Mouse (Mus musculus): ENCODE results near the gene Kmo.
A peak's percentile ranks its signal among the peaks of the same experiment; 100 is the strongest.

Kmo gene

GRCm38 (mm10) chr1:175619814-175620431 lies at the start of gene Kmo:
Gene Kmo, plus strand, starts transcription at chr1:175620381.
- DNase-seq (ENCODE audit: low read depth) = no peak

GRCm38 (mm10) chr1:175574129-175574528 lies 46.1 kb upstream of the Kmo start:
- DNase-seq (ENCODE audit: low read depth) = no peak

GRCm38 (mm10) chr1:175578425-175579096 lies 41.6 kb upstream of the Kmo start:
- no peak for DNase-seq (ENCODE audit: low read depth)

- no peak for DNase-seq (ENCODE audit: low read depth)
These were observed 40.5 kb upstream of the Kmo start for GRCm38 (mm10) chr1:175579598-175580235.

DNA sequence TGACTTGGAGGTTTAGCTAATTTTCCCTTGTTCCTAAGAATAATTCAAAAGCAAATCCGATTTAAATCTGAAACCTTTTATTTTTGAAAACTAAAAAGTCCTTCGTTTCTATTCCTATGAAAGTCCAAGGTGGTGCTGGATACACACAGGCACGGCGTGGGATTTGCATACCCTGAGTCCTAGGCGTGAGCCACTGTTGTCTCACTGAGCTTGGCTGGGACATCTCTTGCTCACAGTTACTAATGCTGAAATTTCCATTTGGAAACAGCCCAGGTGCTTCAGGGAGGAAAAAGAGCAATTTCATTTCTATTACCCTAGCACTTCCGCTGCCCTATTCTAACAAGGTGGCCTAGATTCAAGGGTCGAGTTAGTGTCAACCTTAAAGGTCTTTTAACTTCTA lies 39.8 kb upstream of the Kmo start:
- DNase-seq (ENCODE audit: low read depth) = no peak

- DNase-seq (ENCODE audit: low read depth) = no peak
These were observed 37.4 kb upstream of the Kmo start for GRCm38 (mm10) chr1:175582799-175583198.

GRCm38 (mm10) chr1:175585267-175585666 lies 34.9 kb upstream of the Kmo start:
- DNase-seq (ENCODE audit: low read depth) = no peak

- DNase-seq (ENCODE audit: low read depth) = no peak
These were observed 33.5 kb upstream of the Kmo start for GRCm38 (mm10) chr1:175586656-175587055.

DNA sequence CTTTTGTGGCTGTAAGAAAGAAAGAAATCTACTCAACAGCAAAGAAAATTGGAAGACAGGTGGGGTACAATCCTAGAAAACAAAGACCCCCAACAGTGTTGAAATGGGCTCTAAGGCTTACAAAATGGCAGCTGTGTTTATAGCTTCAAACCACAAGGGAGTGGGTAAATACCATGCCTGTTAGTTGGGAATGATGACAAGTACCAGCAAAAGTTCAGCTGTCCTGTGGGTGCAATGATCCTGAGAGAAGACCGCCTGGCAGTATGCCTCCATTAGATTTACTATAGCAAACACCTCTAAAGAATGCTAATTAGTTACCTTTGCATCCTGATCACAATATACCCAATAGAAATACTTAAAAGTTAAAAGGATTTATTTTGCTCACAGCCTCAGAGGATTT lies 27.3 kb upstream of the Kmo start:
- no peak for DNase-seq (ENCODE audit: low read depth)

- no peak for DNase-seq (ENCODE audit: low read depth)
These were observed 17.9 kb upstream of the Kmo start for GRCm38 (mm10) chr1:175602231-175602630.

DNA sequence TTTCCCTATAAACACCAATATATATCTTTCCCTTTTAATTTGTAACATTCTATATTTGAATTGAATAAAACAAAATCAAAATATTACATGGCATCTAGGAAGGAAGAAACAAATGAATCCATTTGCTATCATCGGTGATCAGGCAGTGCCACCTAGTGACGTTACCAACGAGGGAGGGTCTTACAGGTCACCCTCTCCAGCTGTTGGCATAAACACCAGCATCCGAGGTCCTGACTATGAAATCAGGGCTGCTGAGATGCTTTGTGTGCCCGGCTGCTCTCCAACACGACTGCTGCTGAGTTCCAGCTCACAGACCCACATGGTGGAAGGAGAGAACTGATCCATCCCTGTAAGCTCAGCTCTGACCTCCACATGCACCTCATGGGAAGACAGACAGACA lies 16.8 kb upstream of the Kmo start:
- DNase-seq (ENCODE audit: low read depth) = no peak

DNA sequence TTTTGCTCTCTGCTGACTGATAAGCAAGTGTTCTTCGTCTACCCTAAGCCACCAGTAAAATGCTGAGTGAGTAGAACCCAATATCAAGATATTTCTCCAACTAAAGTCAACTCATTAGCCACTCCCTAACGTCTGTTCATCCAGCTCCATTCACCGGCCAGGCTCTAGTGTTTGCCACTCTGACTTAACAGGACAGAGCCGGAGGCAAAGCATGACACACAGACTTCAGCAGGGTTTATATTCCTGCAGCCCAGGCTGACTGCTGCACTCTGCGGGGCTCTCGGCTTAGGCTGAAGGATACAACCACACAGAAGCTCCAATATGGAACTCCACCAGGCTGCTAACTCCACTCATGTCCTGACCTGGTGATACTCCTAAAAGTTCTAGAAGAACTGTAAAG lies 12.9 kb upstream of the Kmo start:
- no peak for DNase-seq (ENCODE audit: low read depth)

GRCm38 (mm10) chr1:175607838-175608585 lies 12.2 kb upstream of the Kmo start:
- DNase-seq (ENCODE audit: low read depth) = no peak

DNA sequence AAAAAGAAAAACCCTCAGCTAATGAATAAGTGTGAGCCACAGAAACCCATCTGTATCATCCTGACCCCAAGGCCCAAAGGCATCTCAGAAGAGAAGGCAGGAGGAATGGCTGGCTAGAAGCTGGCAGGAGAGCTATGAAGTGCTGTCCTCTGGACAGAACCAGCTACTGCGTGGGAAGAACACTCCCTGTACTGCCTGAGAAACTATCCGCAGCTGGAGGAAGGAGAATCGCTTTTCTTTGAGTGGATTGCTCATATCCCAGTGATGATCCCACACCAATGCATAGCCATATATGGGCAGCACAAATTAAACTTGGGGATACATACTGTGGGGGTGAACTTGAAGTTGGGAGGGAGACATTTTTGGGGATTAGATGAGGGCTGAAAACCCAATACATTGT lies 11.5 kb upstream of the Kmo start:
- no peak for DNase-seq (ENCODE audit: low read depth)

DNA sequence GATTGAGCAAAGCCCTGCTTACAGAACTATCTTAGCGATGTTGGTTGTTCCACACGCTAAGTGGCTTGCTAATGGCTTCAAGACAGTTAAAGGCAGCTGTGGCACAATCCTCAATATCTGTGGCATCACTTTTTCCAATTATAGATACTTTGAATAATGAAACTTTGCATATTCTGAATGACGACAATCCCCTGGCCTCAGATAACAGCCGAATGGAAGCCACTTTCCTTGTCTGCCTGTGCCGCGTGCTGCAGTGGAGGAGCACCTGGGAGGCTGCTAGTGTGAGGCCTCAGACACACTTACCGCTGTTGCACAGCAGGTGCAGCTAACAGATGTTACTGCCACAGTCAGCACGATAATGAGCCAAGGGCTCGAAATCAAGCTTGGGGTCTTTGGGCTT lies 5.2 kb upstream of the Kmo start:
- DNase-seq (ENCODE audit: low read depth) = no peak

- DNase-seq (ENCODE audit: low read depth) = no peak
These were observed 3.5 kb downstream of the Kmo start for GRCm38 (mm10) chr1:175623656-175624055.

DNA sequence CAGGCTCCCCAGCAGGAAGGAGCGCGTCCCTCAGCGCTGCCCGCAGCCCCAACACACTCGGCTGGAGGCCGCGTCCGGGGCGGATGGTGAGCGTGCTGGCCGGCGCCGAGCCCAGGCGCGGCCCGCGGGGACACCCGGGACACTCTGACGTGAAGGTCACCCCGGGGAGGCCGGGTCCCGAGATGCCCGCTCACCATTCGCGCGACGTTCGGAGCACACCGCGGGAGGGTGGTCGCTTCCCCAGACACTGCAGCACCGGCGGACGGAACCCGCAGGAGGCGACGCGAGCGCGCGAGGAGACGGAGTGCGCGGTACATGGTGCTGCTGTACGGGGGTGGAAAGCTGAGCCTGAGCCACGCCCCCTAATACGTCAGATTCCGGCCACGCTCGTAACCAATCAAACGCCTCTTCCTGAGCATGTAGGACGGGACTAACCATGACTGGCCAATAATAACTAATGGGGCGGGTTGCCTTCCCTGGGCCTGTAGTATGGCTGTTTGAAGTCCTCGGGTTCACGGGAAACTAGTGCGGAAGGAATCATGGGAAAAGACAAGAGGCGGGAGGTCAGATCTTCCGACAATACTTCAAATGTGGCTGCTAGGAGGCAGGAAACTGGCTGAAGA lies 5.2 kb downstream of the Kmo start, which contains the start of gene Fh1:
TSS of gene Fh1 (minus strand) at position 379 of the 623 bp plus-strand sequence.
- peak; percentile 98 for DNase-seq (ENCODE audit: low read depth)

GRCm38 (mm10) chr1:175625990-175626692 lies 6.0 kb downstream of the Kmo start:
- peak; percentile 82 for DNase-seq (ENCODE audit: low read depth)

DNA sequence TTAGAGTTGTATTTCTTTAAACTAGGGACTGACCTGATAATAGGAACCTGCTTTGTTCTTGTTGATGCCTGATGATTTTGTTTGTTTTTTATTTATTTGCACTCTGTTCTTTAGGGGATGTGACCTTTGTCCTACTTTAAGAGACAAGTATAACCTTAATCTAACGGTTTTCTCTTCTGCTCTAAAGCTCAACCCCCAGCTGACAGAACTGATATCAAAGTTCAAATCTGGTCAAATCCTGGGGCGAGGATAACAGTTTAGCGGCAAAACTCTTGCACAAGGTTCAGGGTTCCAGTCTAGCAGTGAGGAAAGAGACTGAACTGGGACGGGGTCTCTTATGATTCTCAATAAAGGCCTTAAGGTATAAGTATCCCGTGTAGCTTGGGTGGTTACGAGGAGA lies 9.1 kb downstream of the Kmo start:
- DNase-seq (ENCODE audit: low read depth) = no peak

GRCm38 (mm10) chr1:175630345-175630744 lies 10.2 kb downstream of the Kmo start:
- no peak for DNase-seq (ENCODE audit: low read depth)

DNA sequence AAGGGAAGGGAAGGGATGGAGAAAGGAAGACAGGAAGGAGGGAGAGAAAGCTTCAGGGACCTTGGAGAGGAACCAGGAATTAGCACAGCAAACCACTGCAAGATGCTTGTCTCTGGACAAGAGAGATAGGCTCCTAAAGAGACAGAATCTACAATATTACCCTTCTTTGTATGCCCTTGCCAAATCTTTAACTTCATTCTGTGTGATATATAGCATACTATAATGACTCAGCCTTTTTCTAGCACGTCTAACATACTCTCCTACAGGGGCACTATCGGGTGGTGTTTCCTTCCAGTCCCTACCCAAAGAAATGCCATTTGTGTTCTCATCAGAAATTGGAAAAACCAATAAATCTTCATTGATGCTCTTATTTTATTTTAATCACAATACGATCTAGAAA lies 10.9 kb downstream of the Kmo start:
- no peak for DNase-seq (ENCODE audit: low read depth)
